Mouse (Mus musculus) erythroblast, embryonic 14.5 days (primary cell): ENCODE results near the gene Lhb. TPM values are rescaled to one million over a fixed set of nuclear protein-coding genes. Genes with fewer than 3 reads are reported as not detected.
"Not testable (repeated sequence)": the region's sequence is repeated elsewhere in the genome, so short reads cannot be mapped to it uniquely, and the experiment has no call there.

Experiments
- H3K27me3 ChIP-seq: 2 replicates; pipeline ENCODE4 v1.6.1; 2012; ENCODE audit warnings: inconsistent platforms; ENCODE audit not compliant: control insufficient read depth
- H3K36me3 ChIP-seq: 2 replicates; pipeline ENCODE4 v1.6.1; 2012; ENCODE audit warnings: mild to moderate bottlenecking, inconsistent platforms; ENCODE audit not compliant: control insufficient read depth
- H3K4me1 ChIP-seq: 2 replicates; pipeline ENCODE4 v1.6.1; 2012; ENCODE audit warnings: inconsistent platforms; ENCODE audit not compliant: control insufficient read depth
- H3K4me3 ChIP-seq: replicated peaks from 2 replicates; pipeline ENCODE3; 2012; ENCODE audit warnings: moderate library complexity, mild to moderate bottlenecking, inconsistent platforms
- H3K9me3 ChIP-seq: 2 replicates; pipeline ENCODE4 v1.6.1; 2012; ENCODE audit warnings: low read length, inconsistent platforms, mixed read lengths; ENCODE audit not compliant: control insufficient read depth
- GATA1 ChIP-seq: IDR thresholded peaks from 2 replicates; pipeline ENCODE4 v1.6.1; 2012; ENCODE audit warnings: low read length, inconsistent platforms, mixed read lengths
- TAL1 ChIP-seq: IDR thresholded peaks from 3 replicates; pipeline ENCODE4 v1.6.1; 2012; ENCODE audit warnings: low read length, inconsistent platforms, mixed read lengths
- polyA plus RNA-seq: library from polyadenylated mRNA; stranded (reverse); fragments of >175 nt; gene quantifications from 2 replicates; pipeline ENCODE4 v1.2.3, GENCODE M21; 2012

Lhb gene
- polyA plus RNA-seq, 1 experiment: not detected

DNA sequence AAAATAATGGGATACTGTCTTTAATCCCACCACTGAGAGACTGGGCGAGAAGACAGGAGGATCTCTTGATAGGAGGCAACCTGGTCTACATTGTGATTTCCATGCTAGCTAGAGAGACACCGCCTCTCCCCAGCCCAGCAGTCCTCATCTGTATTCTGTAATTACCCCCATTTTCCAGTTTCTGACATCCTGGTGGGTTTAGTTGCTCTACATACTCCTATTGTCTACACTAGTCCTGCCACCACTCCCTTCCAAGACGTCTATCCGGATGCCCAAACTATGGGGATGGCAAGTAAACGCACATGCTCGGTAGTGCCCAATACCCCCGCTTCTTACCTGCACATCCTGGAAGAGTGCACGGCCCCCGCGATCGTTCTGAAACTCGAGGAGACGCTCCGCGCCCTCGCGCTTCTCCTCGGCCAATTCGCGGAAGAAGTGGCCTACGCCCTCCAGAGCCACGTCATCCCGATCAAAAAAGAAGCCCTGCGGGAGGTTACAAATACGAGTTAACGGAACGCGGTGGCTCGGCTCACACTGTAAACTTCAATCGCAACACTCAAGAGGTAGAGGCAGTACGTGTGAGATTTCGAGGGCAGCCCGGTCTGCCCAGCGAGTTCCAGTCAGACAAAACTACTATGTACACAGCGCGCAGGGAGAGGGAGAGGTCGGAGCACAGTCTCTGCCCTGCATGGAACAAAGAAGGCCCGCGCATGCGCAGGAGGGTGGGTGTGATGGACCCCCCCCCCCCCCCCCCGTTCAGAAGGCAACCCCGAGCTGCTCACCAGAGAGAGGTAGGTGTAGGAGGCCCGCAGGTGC lies 38.3 kb downstream of the Lhb start:
- H3K27me3 ChIP-seq: no peaks in the 10 kb centered on the region
- TF ChIP-seq TAL1: no peak
- TF ChIP-seq GATA1: no peak
- no peaks in the 10 kb centered on the region for H3K9me3 ChIP-seq
- H3K4me1 ChIP-seq: peaks cover 67% of the 10 kb centered on the region
- peaks cover 80% of the 10 kb centered on the region for H3K36me3 ChIP-seq
- H3K4me3 ChIP-seq: peak overlapping the region; percentile 78

DNA sequence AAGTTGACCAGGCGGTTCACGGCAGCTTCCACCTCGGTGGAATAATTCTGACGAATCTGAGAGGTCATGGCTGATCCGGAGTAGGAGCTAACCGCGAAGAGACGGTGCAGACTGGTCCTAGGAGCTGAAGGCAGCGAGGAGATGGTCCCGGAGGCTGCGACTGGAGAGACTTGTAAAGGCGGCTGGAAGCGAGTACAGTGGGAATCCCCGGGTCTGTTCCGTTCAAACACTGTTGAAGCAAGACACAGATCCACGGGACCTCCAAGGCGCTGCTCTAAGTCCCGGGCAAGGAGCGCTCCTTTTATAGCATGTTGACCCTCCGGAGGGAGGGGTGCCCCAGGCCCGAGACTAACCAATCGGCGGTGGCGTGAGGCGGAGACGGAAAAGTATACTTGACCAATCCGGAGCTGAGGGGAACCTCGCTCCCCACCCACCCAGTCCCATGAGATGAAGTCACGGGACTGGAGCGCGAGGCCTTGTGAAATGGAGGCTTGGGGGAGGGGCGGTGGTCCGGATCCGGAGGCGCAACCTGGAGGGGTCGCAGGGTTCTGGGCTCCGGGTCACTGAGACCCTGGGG lies 39.0 kb downstream of the Lhb start, which contains the start of gene Ftl1:
Gene Ftl1 (minus strand): TSS at position 321 of the 577 bp plus-strand sequence.
- peaks cover 83% of the 10 kb centered on the region for H3K36me3 ChIP-seq
- peaks cover 65% of the 10 kb centered on the region for H3K4me1 ChIP-seq
- not testable (repeated sequence) for H3K9me3 ChIP-seq, H3K27me3 ChIP-seq
- H3K4me3 ChIP-seq: peak within 1 kb of the TSS; percentile 78

DNA sequence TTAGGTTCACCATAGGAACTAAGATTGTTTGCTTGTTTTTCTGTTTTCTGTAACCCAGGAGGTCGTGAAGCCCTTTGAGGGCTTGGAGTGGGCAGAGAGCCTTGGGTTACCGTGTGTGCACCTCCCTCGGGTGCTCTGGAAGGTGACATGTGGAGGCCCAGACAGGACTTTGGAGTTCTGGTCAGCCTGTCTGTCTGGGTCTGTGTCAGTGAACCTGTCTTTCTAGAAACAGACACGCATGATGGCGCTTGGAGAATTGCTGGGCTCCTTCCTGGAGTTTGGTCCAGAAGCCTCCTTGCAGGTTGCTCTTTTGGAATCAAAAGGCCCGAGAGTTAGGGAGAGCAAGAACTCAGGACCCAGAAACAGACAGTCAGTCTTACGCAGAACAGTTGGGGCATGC lies 39.8 kb downstream of the Lhb start:
- H3K4me1 ChIP-seq: peaks cover 72% of the 10 kb centered on the region
- TF ChIP-seq TAL1 (no peak), GATA1 (no peak)
- H3K36me3 ChIP-seq: peaks cover 84% of the 10 kb centered on the region
- H3K9me3 ChIP-seq: no peaks in the 10 kb centered on the region
- peak overlapping the region; percentile 65 for H3K4me3 ChIP-seq
- no peaks in the 10 kb centered on the region for H3K27me3 ChIP-seq

DNA sequence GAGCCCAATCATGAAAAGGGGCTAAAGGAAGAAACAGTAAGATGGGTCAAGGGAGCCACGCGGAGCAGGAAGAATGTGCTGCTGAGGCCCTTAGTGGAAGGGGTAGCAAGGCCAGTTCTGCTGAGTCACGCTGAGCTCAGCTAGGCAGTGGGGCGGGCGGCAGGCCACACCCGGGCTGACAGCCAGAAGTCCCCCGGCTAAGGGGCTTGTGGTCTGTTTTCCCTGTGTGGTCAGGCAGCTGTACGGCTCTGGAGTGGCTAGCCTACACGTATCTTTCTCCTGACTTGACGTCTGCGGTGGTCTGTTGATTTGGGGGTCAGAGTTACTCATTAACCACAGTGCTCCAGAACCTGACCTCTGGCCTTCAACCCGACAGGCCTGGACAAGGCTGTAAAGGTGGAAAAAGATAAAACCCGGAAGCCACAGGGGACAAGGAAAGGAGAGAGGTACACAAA lies 40.3 kb downstream of the Lhb start:
- Histone ChIP-seq H3K27me3 (no peaks in the 10 kb centered on the region), H3K4me1 (peaks cover 76% of the 10 kb centered on the region), H3K9me3 (no peaks in the 10 kb centered on the region), H3K36me3 (peaks cover 88% of the 10 kb centered on the region), H3K4me3 (peak overlapping the region; percentile 65)
- TF ChIP-seq GATA1 (no peak), TAL1 (no peak)

DNA sequence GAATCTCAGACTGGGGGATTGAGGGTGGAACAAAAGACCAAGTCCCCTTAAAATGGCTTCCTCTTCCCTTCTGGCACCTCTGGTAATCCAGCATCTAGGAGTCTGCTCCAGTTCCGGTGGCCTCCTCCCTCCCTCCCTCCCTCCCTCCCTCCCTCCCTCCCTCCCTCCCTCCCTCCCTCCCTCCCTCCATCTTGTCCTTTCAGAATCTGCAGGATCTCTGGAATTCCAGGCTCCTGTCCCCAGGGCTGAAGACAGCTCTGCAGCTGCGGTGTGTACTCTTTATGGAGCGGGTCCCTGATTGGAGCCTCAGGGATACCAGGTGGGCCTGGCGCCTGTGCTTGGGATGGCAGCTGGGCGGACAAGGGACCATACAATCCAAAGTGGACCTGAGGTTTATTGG lies 40.7 kb downstream of the Lhb start:
- peaks cover 84% of the 10 kb centered on the region for H3K36me3 ChIP-seq
- no peaks in the 10 kb centered on the region for H3K27me3 ChIP-seq
- peaks cover 76% of the 10 kb centered on the region for H3K4me1 ChIP-seq
- TF ChIP-seq TAL1: no peak
- TF ChIP-seq GATA1: no peak
- H3K4me3 ChIP-seq: peak overlapping the region; percentile 65
- no peaks in the 10 kb centered on the region for H3K9me3 ChIP-seq

DNA sequence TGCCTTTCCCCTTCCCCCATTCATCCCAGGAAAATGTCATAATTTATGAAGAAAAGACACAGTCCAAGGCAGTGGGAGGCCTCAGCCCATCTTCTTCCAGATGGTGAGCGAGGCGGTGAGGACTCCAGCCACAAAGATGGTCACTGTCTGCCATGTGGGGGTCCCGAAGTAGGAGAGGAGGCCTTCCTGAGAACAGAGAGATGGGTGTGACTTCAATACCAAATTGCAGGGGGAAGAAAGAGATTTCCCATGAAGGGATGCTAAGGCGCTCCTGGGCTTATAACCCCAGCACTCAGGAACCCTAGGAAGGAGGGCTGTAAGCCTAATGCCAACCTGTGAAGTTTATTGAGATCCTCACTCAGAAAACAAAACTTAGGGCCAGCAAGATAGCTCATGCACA lies 41.2 kb downstream of the Lhb start:
- Histone ChIP-seq H3K4me1 (peaks cover 75% of the 10 kb centered on the region), H3K9me3 (no peaks in the 10 kb centered on the region), H3K4me3 (peak overlapping the region; percentile 65)

DNA sequence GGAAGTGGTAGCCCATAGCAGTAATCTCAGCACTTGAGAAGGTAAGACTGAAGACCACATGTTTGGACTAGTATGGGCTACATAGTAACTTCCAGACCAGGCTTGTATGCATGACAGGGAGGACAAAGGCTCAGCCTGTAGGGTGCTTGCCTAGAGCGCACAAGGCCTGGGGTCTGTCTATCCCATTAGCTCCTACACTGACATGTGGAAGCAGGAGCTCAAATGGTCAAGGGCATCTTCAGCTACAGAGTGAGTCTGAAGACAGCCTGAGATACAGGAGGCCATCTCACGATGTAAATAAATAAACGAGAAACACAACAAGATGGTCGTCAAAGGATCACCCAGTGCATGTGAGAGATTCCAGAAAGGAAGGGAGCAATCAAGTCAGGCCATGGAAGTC lies 41.7 kb downstream of the Lhb start:
- TF ChIP-seq GATA1 (no peak), TAL1 (no peak)
- Histone ChIP-seq H3K36me3 (peaks cover 74% of the 10 kb centered on the region), H3K4me3 (no peak overlapping the region), H3K4me1 (peaks cover 75% of the 10 kb centered on the region), H3K9me3 (no peaks in the 10 kb centered on the region), H3K27me3 (no peaks in the 10 kb centered on the region)

More for the DNA sequence above, 41.2 kb downstream of the Lhb start:
- TF ChIP-seq GATA1 (no peak), TAL1 (no peak)
- H3K27me3 ChIP-seq: no peaks in the 10 kb centered on the region
- peaks cover 79% of the 10 kb centered on the region for H3K36me3 ChIP-seq

DNA sequence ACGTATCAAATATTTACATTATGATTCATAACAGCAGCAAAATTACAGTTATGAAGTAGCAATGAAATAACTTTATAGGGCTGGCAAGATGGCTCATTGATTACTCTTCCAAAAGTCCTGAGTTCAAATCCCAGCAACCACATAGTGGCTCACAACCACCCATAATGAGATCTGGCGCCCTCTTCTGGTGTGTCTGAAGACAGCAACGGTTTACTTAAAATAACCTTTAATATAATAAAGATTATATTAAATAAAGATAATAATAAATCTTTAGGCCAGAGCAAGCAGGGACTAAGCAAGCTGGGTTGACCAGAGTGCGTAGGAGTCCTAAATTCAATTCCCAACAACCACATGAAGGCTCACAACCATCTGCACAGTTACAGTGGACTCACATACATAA lies 42.2 kb downstream of the Lhb start:
- H3K4me3 ChIP-seq, H3K27me3 ChIP-seq, H3K9me3 ChIP-seq: not testable (repeated sequence)
- Histone ChIP-seq H3K36me3 (peaks cover 69% of the 10 kb centered on the region), H3K4me1 (peaks cover 73% of the 10 kb centered on the region)

DNA sequence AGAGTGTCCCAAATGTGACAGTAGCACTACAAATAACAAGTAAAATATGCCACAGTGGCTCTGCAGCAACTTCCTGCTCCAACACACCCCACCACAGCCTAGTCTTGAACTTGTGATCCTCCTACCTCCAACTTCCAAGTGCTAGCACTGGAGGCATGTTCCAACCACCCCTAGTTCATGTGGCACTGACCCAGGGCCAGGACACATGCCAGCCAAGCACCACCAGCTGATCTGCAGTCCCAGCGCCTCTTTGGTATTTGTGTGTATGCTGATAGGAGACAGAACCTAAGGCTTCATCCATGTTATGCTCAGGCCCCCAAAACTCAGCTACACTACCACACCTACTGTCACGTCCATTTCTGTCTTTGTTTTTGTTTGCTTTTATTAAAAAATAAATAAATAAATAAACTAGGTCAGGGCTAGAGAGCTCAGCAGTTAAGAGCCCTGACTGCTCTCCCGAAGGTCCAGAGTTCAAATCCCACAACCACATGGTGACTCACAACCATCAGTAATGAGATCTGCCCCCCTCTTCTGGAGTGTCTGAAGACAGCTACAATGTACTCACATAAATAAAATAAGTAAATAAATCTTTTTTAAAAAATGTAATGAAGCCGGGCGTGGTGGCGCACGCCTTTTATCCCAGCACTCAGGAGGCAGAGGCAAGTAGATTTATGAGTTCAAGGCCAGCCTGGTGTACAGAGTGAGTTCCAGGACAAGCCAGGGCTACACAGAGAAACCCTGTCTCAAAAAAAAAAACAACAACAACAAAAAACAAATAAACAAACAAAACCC lies 43.6 kb downstream of the Lhb start:
- no peak overlapping the region for H3K4me3 ChIP-seq
- H3K36me3 ChIP-seq: peaks cover 55% of the 10 kb centered on the region
- no peak for TF ChIP-seq GATA1
- H3K9me3 ChIP-seq: no peaks in the 10 kb centered on the region
- no peaks in the 10 kb centered on the region for H3K27me3 ChIP-seq
- H3K4me1 ChIP-seq: peaks cover 65% of the 10 kb centered on the region
